Mouse (Mus musculus) spleen, postnatal 10 days (tissue): Measurements from ENCODE around the gene Apoh.

ENCODE experiments used
- DNase-seq, 2 experiments: peaks; one replicate each; pipeline ENCODE4 v3.0.0; 2021 to 2022; ENCODE audit warnings: low spot score in 2 of 2

Gene Apoh

GRCm38 (mm10) chr11:108342781-108343768 is at the start of gene Apoh:
Apoh (plus strand) TSS chr11:108343354.
- peak; percentile 30 to 40 for DNase-seq

GRCm38 (mm10) chr11:108293843-108294242 is 49.3 kb upstream of the Apoh start:
- no peak for DNase-seq

- no peak for DNase-seq
Observed at GRCm38 (mm10) chr11:108294305-108294813, 48.8 kb upstream of the Apoh start.

DNA sequence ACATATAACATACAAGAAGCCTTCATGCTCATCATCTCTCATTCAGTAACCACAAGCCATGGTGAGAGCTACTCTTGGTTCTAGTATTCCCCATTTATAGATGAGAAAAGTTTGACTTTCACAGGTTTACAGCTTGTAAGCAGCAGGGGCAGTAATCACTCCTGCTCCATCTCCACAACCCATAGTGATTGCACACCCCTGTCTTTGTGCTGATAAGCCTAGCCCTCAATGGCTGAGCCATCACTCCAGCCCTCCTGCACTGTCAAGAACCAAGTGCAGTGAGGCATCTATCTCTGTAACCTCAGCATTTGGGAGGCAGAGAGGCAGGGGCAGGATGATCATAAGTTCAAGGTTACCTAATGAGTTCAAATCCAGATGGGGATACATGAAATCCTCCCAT is 47.8 kb upstream of the Apoh start:
- DNase-seq: no peak

DNA sequence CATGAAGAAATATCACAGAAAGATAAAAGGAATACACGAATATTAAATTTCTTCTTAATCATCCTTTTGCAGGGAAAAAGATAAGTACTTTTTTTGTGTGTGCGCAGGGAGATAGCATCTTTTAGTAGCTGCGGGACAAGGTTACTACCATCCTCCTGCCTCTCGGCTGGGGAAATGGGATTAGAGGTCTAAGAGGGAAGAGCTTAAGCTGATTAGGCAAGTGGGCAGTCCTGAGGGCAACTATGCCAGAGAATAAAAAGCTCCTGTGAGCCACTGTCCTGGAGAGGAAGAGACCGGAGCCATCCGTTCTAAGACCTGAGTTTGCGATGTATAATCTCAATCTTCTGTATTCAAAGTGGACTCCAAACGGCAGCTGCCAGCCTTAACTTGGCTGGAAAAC is 45.2 kb upstream of the Apoh start:
- no peak for DNase-seq

GRCm38 (mm10) chr11:108299913-108300312 is 43.2 kb upstream of the Apoh start:
- DNase-seq: no peak

DNA sequence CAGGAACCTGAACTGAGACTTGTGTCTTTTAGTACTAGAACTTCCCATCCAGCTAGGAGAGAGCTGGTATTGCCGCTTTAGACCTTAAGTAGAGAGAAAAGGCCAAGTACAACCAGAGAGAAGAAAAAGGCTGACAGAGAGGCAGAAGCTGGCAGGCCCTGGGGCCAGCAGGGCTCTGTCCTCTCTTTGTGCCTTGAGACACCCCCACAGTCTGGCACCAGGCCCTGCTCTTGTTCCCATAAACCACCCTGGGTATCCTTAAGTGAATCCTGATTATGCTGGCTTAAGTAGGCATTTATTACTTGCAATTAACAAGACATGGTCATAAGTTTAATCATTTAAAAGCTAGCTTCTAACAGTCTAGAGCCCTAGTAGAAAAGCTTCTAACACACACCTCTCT is 42.7 kb upstream of the Apoh start:
- DNase-seq: no peak

DNA sequence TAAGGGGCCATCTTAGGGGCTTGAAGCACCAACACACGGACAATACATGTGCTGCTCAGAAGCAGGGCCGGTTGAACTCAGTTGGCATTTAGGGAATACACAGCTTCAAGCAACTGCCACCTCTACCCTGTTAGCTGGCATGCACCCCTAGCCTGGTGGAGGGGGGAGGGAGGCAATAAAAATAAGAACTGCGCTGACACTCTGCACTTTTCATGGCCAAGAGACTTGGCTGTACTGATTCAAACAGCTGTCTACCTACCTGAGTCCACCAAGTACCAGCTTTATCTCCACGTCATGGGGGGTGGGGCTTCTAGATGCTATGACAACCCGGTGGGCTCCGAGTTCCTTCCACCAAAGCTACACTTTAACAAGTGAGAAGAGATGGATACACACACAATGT is 42.1 kb upstream of the Apoh start:
- no peak for DNase-seq

DNA sequence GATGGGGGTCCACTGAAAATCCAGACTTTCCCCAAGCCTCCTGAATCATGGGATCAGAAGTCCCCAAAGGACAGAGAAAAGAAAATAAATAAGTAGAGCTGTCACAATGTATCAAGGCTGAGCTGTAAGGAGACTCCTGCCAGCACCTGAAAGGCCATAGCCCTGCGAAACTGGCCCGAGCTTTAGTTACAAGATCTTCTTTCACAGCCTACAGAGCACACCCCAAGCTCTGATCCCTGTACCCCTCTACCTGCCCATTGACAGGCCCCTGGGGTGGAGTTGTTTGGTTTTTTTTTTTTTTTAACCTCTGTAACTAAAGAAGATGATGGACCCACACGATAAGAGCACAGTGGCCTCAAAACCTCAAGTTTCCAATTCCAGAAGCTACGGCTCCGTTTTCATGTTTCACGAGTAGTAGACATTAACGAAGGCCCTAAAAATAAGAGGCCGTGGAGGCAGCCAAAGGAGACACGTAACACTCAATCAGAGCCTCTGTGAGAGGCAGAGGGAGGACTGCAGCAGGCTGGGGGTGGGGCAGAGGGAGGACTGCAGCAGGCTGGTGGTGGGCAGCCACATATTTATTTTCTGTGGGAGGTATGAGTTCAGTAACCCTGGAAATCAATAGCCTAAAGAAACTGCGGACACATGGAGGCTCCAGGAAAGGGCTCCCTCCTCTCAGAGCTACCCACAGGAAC is 41.2 kb upstream of the Apoh start:
- DNase-seq: no peak

DNA sequence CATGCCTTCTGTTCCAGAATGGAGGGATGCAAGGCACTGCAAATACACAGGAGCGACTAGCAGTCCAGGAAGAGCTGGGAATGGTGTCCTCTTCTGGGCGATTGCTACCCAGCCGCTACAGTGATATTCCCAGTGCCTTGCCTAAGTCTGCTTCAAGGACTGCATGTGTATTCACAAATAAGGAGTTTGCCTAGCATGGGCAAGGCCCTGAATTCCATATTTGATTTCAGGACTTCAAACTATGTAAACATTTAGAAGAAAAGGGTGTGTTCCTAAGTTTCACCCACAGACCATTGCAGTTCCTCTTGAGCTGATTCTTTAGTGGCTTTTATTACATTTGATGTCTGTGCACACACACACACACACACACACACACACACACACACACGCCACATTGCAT is 39.4 kb upstream of the Apoh start:
- no peak for DNase-seq

- DNase-seq: no peak
Observed at GRCm38 (mm10) chr11:108307258-108307657, 35.9 kb upstream of the Apoh start.

GRCm38 (mm10) chr11:108308253-108308652 is 34.9 kb upstream of the Apoh start:
- DNase-seq: no peak

DNA sequence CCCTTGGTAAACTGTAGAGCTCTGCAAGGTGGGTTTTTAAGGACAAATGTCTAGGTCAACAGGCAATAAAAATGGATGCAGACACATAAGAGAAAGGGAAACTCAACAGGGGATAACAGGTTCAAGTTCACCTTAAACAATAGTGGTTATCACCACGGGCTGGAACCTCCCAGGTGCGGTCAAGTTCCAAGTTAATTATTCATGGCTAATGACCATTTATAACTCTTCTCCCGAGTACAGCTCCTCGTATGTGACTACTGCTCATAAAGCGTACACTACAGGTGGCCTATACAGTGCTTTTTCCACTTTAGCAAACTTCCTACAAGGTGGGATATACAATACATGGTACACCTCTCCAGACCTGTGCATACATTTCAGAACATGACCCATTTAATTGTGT is 33.4 kb upstream of the Apoh start:
- DNase-seq: no peak

DNA sequence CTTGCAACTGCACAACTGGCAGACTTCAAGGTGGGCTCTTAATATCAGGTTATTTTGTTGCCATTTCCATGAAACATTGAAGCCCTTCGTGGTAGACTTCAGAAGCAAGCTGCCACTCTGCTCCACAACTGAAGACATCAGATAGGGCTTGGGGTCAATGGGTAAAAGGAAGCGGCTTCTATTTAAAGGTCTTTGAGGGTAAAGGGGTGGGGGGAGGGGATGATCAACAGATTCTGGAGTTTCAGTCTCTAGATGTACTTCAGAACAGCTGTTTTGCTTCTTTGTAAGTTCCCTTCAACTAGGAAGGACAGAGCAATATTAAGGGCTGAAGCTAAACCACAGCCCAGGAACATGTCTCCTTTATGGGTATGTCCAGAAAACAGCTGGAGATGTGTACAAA is 31.2 kb upstream of the Apoh start:
- no peak for DNase-seq

- no peak for DNase-seq
Observed at GRCm38 (mm10) chr11:108312516-108312915, 30.6 kb upstream of the Apoh start.

DNA sequence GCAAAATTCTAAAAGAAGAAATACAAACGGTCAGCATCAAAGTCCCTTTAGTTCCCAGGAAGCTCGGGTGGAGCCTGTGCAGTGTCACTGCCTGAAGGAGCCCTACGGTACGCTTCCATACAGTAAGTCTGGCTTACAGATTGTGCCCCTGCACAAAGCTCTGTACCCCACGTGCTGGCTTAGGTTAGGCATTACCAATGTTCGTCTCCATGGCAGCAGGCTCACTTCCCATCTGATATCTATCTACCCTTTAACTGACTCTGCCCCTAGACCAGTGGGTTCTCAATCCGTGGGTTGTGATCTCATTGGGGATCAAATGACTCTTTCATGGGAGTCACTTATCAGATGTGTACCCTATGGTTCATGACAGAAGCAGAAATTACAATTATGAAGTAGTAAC is 27.4 kb upstream of the Apoh start:
- DNase-seq: no peak

GRCm38 (mm10) chr11:108317878-108318277 is 25.3 kb upstream of the Apoh start:
- no peak for DNase-seq

- no peak for DNase-seq
Observed at GRCm38 (mm10) chr11:108319162-108319561, 24.0 kb upstream of the Apoh start.

DNA sequence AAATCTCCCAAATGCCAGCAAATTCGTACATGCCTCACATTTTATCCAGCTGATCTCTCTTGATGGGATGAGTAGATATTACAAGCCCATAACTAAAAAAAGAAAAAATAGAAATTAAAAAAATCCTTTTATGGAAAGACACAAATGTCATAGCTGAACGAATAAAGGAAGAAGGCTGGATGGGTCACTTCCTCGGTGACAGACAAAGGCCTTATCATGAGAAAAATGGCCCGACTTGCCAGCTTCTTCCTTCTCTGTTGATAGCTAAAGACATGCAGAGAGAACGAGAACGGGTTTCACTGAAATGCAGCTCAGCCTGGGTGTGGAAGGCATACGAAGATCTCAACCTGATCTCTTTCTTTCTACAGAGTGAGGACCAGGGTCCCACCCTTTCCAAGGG is 22.6 kb upstream of the Apoh start:
- no peak for DNase-seq

GRCm38 (mm10) chr11:108322156-108322555 is 21.0 kb upstream of the Apoh start:
- no peak for DNase-seq

DNA sequence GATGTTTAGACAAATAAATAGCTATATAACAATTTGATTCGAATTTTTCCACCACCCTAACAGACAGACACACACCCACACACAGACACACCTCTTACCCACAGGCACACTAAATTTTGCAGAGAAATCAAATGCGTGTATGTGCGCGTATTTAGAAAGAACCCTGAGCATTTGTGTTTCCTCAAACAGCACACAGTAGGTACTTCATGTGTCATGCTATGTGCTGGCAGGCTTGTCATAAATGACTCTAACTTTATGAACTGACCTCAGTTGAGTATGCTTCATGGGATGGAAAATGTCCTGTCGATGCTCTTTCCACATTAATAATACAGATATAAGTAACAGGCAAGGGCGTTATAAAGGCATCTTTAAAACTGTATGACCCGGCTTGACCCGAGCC is 17.2 kb upstream of the Apoh start:
- no peak for DNase-seq

- no peak for DNase-seq
Observed at GRCm38 (mm10) chr11:108330818-108331217, 12.3 kb upstream of the Apoh start.

GRCm38 (mm10) chr11:108333006-108333405 is 10.1 kb upstream of the Apoh start:
- no peak for DNase-seq
